In genomic region chr10:119064218-119064617, GRCm38 (mm10) we compare ENCODE assay signal across 26 mouse cellular contexts.
DNase-seq lines count a peak whose midpoint lies in the region; ATAC-seq and TF ChIP-seq lines count a peak whose summit lies in the region.
"Had no signal": no experiment of that assay in that cellular context is flagged by ENCODE, and none has a peak within 500 bp of the region (broad histone marks: within the 10 kb centered on the region; RNA-seq: fewer than 3 reads in every experiment).

No protein-coding gene starts in this region.

- no peak for TF ChIP-seq EP300 in MEL (IDR thresholded peaks at IDR 0.05; ENCODE audit: low read depth in 1 of 2, low read length in 2 of 2)

- H3K36me3 ChIP-seq in midbrain, embryonic 13.5 days = no peaks in the 10 kb centered on the region
- H3K36me3 ChIP-seq in midbrain, embryonic 14.5 days (ENCODE audit: control insufficient read depth, insufficient read depth, low read length) = no peaks in the 10 kb centered on the region
- peaks cover 0 to 36% of the 10 kb centered on the region in 2 experiments; a peak in 2 of 4 replicates for H3K36me3 ChIP-seq in MEL (ENCODE audit: control insufficient read depth in 1 of 2, insufficient read depth in 2 of 2, low read length in 2 of 2)
- no peaks in the 10 kb centered on the region for H3K36me3 ChIP-seq in midbrain, embryonic 16.5 days (ENCODE audit: control insufficient read depth, insufficient read depth, low read length)
- H3K36me3 ChIP-seq in intestine, embryonic 15.5 days = no peaks in the 10 kb centered on the region
- H3K36me3 ChIP-seq: embryonic facial prominence, embryonic 12.5 days; embryonic facial prominence, embryonic 15.5 days; G1E; heart, embryonic 12.5 days; heart, embryonic 15.5 days; hindbrain, embryonic 10.5 days; hindbrain, embryonic 13.5 days had no signal

- H3K27ac ChIP-seq in gastrocnemius, adult 2 months = peak overlapping the region; percentile 85
- H3K27ac ChIP-seq in midbrain, embryonic 13.5 days = no peak overlapping the region
- no peak overlapping the region for H3K27ac ChIP-seq in midbrain, embryonic 14.5 days (replicated peaks; ENCODE audit: low read depth, low read length)
- peak overlapping the region; percentile 65 for H3K27ac ChIP-seq in MEL (ENCODE audit: control insufficient read depth, low read depth, low read length)
- H3K27ac ChIP-seq in midbrain, embryonic 16.5 days (ENCODE audit: low read length) = no peak overlapping the region
- H3K27ac ChIP-seq in intestine, embryonic 15.5 days = no peak overlapping the region
- H3K27ac ChIP-seq: embryonic facial prominence, embryonic 15.5 days; hindbrain, embryonic 10.5 days had no signal

- H3K79me2 ChIP-seq in MEL (ENCODE audit: control insufficient read depth, insufficient read depth, low read length, poor library complexity) = no peaks in the 10 kb centered on the region

- DNase-seq in gastrocnemius, adult 2 months = no peak
- DNase-seq in gastrocnemius, postnatal 36 days = no peak
- no peak for DNase-seq in midbrain, embryonic 14.5 days
- peak; percentile 55 for DNase-seq in MEL (ENCODE audit: low read depth, low spot score)
- DNase-seq: adrenal gland, adult 2 months; adrenal gland, postnatal 14 days; B cell, adult 2 months; cerebellum, adult 11 months; cerebellum, adult 2 months; cerebellum, adult 9-11 months; cerebellum, postnatal 25 days; gastrocnemius, postnatal 14 days; heart, adult 18-20 months; heart, postnatal 10 days; heart, postnatal 36 days had no signal

- peaks cover 8% of the 10 kb centered on the region for H3K4me1 ChIP-seq in midbrain, embryonic 13.5 days (replicated peaks)
- H3K4me1 ChIP-seq in midbrain, embryonic 14.5 days (ENCODE audit: control insufficient read depth, insufficient read depth, low read length) = 0 out of 2 replicates have a peak, but pooled peaks cover 7% of the 10 kb centered on the region
- peaks cover 0 to 45% of the 10 kb centered on the region in 2 experiments for H3K4me1 ChIP-seq in MEL (ENCODE audit: control insufficient read depth in 1 of 2, insufficient read depth in 2 of 2, low read length in 2 of 2)
- peaks cover 7% of the 10 kb centered on the region for H3K4me1 ChIP-seq in midbrain, embryonic 16.5 days (ENCODE audit: control insufficient read depth, insufficient read depth, low read length)
- H3K4me1 ChIP-seq in intestine, embryonic 15.5 days (replicated peaks) = 0 out of 2 replicates have a peak, but pooled peaks cover 2% of the 10 kb centered on the region

- no peaks in the 10 kb centered on the region for H3K27me3 ChIP-seq in midbrain, embryonic 13.5 days
- no peaks in the 10 kb centered on the region for H3K27me3 ChIP-seq in midbrain, embryonic 14.5 days (ENCODE audit: control insufficient read depth, insufficient read depth, low read length)
- no peaks in the 10 kb centered on the region for H3K27me3 ChIP-seq in MEL (ENCODE audit: control insufficient read depth in 1 of 2, insufficient read depth in 2 of 2, low read length in 2 of 2)
- no peaks in the 10 kb centered on the region for H3K27me3 ChIP-seq in midbrain, embryonic 16.5 days (ENCODE audit: control insufficient read depth, insufficient read depth, low read depth, low read length)
- no peaks in the 10 kb centered on the region for H3K27me3 ChIP-seq in intestine, embryonic 15.5 days (replicated peaks)
- H3K27me3 ChIP-seq: CH12.LX; embryonic facial prominence, embryonic 12.5 days; embryonic facial prominence, embryonic 15.5 days; heart, embryonic 12.5 days; heart, embryonic 15.5 days; hindbrain, embryonic 13.5 days had no signal

- TF ChIP-seq CTCF in gastrocnemius, adult 2 months (IDR thresholded peaks at IDR 0.05) = no peak
- TF ChIP-seq CTCF in MEL (IDR thresholded peaks at IDR 0.05 in 2 of 3, conservative IDR thresholded peaks at IDR 0.05 in 1 of 3; ENCODE audit: control insufficient read depth in 1 of 3, insufficient read depth in 1 of 3, low read depth in 2 of 3, low read length in 3 of 3, poor library complexity in 1 of 3, severe bottlenecking in 1 of 3) = no peak

- H3K9me3 ChIP-seq in midbrain, embryonic 13.5 days = no peaks in the 10 kb centered on the region
- no peaks in the 10 kb centered on the region for H3K9me3 ChIP-seq in midbrain, embryonic 14.5 days (ENCODE audit: control insufficient read depth, low read length)
- H3K9me3 ChIP-seq in MEL (replicated peaks; ENCODE audit: insufficient read depth, low read length) = no peaks in the 10 kb centered on the region
- H3K9me3 ChIP-seq in midbrain, embryonic 16.5 days (replicated peaks; ENCODE audit: control insufficient read depth, low read length, poor library complexity, severe bottlenecking) = no peaks in the 10 kb centered on the region
- H3K9me3 ChIP-seq in intestine, embryonic 15.5 days = no peaks in the 10 kb centered on the region
- H3K9me3 ChIP-seq: embryonic facial prominence, embryonic 12.5 days; embryonic facial prominence, embryonic 15.5 days; heart, embryonic 12.5 days; heart, embryonic 15.5 days; hindbrain, embryonic 10.5 days; hindbrain, embryonic 13.5 days had no signal

- intact Hi-C loops in gastrocnemius, adult 2 months (cut with DNase I) = loop anchor here (5.0 kb wide), 1 partner anchor 197 kb away; no protein-coding TSS in a partner anchor
- intact Hi-C loops in gastrocnemius, postnatal 36 days (cut with DNase I) = loop anchor here (2.0 to 5.0 kb wide), 2 partner anchors 47 to 195 kb away; no protein-coding TSS in a partner anchor

- H3K4me3 ChIP-seq in gastrocnemius, adult 2 months = no peak overlapping the region
- H3K4me3 ChIP-seq in midbrain, embryonic 13.5 days (replicated peaks) = no peak overlapping the region
- no peak overlapping the region for H3K4me3 ChIP-seq in midbrain, embryonic 14.5 days (replicated peaks; ENCODE audit: low read depth, low read length)
- H3K4me3 ChIP-seq in MEL (ENCODE audit: control insufficient read depth in 1 of 2, insufficient read depth in 1 of 2, low read depth in 2 of 2, low read length in 2 of 2) = no peak overlapping the region
- H3K4me3 ChIP-seq in midbrain, embryonic 16.5 days (ENCODE audit: low read depth, low read length) = no peak overlapping the region
- no peak overlapping the region for H3K4me3 ChIP-seq in intestine, embryonic 15.5 days (replicated peaks)
- H3K4me3 ChIP-seq: embryonic facial prominence, embryonic 12.5 days; embryonic facial prominence, embryonic 15.5 days; heart, embryonic 12.5 days; heart, embryonic 15.5 days; hindbrain, embryonic 10.5 days; hindbrain, embryonic 13.5 days had no signal

- no peak overlapping the region for H3K4me2 ChIP-seq in midbrain, embryonic 13.5 days (replicated peaks)
- H3K4me2 ChIP-seq in midbrain, embryonic 14.5 days (ENCODE audit: low read length) = no peak overlapping the region
- no peak overlapping the region for H3K4me2 ChIP-seq in midbrain, embryonic 16.5 days (ENCODE audit: low read length)
- H3K4me2 ChIP-seq in intestine, embryonic 15.5 days (replicated peaks) = no peak overlapping the region
- H3K4me2 ChIP-seq: embryonic facial prominence, embryonic 12.5 days; embryonic facial prominence, embryonic 15.5 days; heart, embryonic 12.5 days; heart, embryonic 15.5 days; hindbrain, embryonic 13.5 days had no signal

- TF ChIP-seq POLR2A in MEL (IDR thresholded peaks at IDR 0.05; ENCODE audit: control insufficient read depth in 1 of 2, insufficient read depth in 1 of 2, low read depth in 1 of 2, low read length in 2 of 2, poor library complexity in 1 of 2) = no peak

- no peak overlapping the region for H3K9ac ChIP-seq in midbrain, embryonic 13.5 days (replicated peaks)
- H3K9ac ChIP-seq in midbrain, embryonic 14.5 days (replicated peaks; ENCODE audit: low read length) = no peak overlapping the region
- H3K9ac ChIP-seq in MEL (ENCODE audit: control insufficient read depth, low read depth, low read length, poor library complexity, severe bottlenecking) = no peak overlapping the region
- H3K9ac ChIP-seq in midbrain, embryonic 16.5 days (ENCODE audit: low read depth, low read length) = no peak overlapping the region
- no peak overlapping the region for H3K9ac ChIP-seq in intestine, embryonic 15.5 days
- H3K9ac ChIP-seq: embryonic facial prominence, embryonic 12.5 days; embryonic facial prominence, embryonic 15.5 days; heart, embryonic 12.5 days; heart, embryonic 15.5 days; hindbrain, embryonic 13.5 days had no signal

- no peak for TF ChIP-seq RAD21 in MEL (IDR thresholded peaks at IDR 0.05; ENCODE audit: low read depth, low read length)

- 68% methylated on average over 12 of the region's 12 CpGs for WGBS in midbrain, embryonic 13.5 days
- 67% methylated on average over 12 of the region's 12 CpGs for WGBS in midbrain, embryonic 14.5 days
- 72% methylated on average over 12 of the region's 12 CpGs for whole genome bisulfite sequencing in midbrain, embryonic 16.5 days
- WGBS in intestine, embryonic 15.5 days = 82% methylated on average over 12 of the region's 12 CpGs

- peak; percentile 29 for ATAC-seq in midbrain, embryonic 13.5 days
- ATAC-seq in midbrain, embryonic 14.5 days (ENCODE audit: low FRiP score, low TSS enrichment) = no peak
- ATAC-seq in midbrain, embryonic 16.5 days = peak; percentile 27; the same call in 1 of the 2 replicates
- no peak for ATAC-seq in intestine, embryonic 15.5 days

TF ChIP-seq in MEL, 35 proteins besides CTCF, POLR2A, EP300 and RAD21:
- no peak for TF ChIP-seq USF2 (IDR thresholded peaks at IDR 0.05; ENCODE audit: borderline replicate concordance in 1 of 2, insufficient read depth in 1 of 2, low read depth in 1 of 2, low read length in 2 of 2)
- no peak for TF ChIP-seq USF1 (IDR thresholded peaks at IDR 0.05; ENCODE audit: low read depth, low read length)
- no peak; the same call in 1 of the 2 replicates for TF ChIP-seq MAX (IDR thresholded peaks at IDR 0.05; ENCODE audit: low read length)
- no peak for TF ChIP-seq NRF1 (IDR thresholded peaks at IDR 0.05; ENCODE audit: insufficient read depth, low read depth, low read length, poor library complexity, severe bottlenecking)
- TF ChIP-seq SIN3A (IDR thresholded peaks at IDR 0.05; ENCODE audit: low read length) = peak; percentile 50; the same call in 1 of the 2 replicates
- TF ChIP-seq GATA1 (IDR thresholded peaks at IDR 0.05; ENCODE audit: low read depth, low read length) = peak; percentile 30
- peak; percentile 79 for TF ChIP-seq ETS1 (IDR thresholded peaks at IDR 0.05; ENCODE audit: low read depth, low read length)

Comparison
In these comparisons a context has a peak if more than half of its experiments do, and no peak if none do; other contexts are left out.
1. ATAC-seq: peak in midbrain, embryonic 13.5 days (single experiment) and midbrain, embryonic 16.5 days (single experiment); none in midbrain, embryonic 14.5 days (single experiment) and intestine, embryonic 15.5 days (single experiment).
2. H3K27ac ChIP-seq: peak in gastrocnemius, adult 2 months (single experiment) and MEL (single experiment); none in midbrain, embryonic 13.5 days (single experiment), midbrain, embryonic 14.5 days (single experiment), midbrain, embryonic 16.5 days (single experiment) and intestine, embryonic 15.5 days (single experiment).